Mouse (Mus musculus) 3134 (cell line): ENCODE data around the gene Clca2.

ENCODE experiments used
- DNase-seq: peaks from one replicate; pipeline ENCODE4 v3.0.0-alpha.2; 2011; ENCODE audit warnings: low spot score; ENCODE audit not compliant: insufficient read length; ENCODE audit errors: extremely low read depth

Clca2 gene

DNA sequence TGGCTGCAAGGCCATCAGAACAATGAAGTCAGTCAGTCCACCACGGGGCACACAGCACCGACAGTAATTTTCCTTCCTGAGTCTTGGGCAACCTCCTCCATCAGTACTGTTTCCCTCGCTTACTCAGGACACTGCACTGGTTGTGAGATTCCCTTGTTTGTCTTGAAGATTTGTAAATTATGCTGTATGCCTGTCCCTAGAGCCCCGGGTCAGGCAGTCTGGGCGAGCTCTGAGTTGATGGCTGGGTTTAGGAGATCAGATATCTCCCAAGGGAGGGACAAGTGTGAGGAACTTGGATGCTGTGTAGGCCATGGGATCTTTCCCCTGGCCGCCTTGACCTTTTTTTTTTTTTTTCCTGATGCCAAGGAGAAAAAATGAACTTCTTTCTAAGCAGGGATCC, at the start of gene Clca2:
TSS of gene Clca2 (minus strand) at position 153 of the 400 bp plus-strand sequence.
- DNase-seq = no peak

DNA sequence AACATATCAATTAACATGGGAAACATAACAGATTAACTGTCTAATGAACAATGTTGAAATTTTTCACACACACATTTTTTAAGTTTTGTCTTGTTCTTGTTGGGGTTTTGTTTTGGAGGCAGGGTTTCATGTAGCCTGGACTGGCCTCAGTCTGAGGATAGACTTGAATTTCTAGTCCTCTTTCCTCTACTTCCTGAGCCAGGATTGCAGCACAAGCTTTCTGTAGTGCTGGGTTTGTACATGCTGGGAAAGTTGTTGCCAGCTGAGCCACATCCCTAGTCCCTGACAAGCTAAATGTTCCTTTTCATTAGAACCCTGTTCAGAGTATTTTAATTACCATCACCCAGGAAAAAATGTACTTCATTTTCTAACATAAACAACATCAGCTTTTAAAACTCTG, 48.7 kb upstream of the Clca2 start:
- no peak for DNase-seq

DNA sequence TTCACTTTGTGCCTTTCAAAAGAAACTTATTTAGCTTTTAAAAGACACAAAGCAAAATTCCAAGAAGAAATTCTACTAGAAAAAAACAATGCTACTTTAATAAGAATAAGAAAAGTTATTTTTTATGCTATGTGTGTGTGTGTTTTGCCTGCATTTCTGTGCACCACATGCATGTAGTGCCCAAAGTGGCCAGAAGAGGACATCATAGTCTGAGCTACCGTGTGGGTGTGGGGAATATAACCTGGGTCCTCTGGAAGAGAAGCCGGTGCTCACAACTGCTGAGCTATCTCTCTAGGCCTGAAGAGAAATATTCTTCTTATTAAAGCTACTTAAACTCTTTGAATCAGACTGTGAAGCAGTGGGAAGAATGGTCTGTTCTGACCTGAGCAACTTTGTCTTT, 48.2 kb upstream of the Clca2 start:
- no peak for DNase-seq

DNA sequence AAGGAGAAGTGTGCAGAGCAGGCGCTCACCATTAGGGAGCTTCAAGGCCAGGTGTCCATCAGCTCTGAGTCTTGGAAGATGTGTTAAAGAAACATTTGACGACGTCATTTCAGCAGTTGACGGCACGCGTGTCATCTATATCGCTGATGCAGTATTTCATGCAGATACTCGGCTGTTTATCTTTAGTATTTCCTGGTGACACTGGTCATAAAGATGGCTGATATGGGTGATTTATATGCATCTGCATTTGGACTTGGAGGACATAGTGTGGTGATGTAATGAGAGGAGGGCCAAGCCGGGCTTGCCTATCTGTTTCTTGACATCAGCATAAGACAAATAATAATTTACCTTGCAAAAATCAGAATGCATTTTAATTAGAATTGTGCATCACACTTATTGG, 47.6 kb upstream of the Clca2 start:
- DNase-seq = no peak

DNA sequence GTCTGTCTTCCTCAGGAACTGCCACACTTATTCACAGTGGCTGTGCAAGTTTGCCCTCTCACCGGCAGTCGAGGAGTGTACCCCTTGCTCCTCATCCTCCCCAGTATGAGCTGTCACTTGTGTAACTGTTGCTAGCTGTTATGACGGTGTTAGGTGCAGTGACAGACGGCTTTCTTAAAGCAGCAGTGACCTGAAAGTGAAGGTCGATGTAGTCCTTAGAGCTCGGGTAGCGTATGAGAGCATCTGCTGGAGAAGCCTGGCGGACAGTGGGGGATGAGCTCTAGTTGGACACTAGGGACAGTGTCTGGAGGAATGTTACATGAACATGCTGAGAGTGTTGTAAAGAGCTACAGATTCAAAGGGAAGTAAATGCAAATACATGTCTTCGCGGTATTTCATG, 44.6 kb upstream of the Clca2 start:
- DNase-seq = no peak

DNA sequence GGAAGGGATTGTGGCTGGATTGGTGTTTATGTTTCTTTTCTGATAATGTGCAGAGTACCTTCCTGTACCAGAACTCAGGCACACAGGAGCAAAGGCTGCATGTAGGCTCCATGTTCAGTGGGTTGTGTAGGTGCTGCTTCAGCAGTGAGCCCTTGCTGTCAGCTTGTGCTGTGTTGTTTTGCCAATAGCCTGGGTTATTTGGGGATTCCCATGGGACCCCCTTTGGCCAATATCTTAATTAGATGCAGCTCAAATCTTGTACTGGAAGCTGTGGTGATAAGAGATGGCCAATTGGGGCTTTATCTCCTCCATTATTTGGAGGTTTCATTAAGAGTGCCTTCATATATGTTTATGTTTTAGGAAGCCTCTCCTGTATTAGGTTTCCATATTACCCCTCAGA, 43.7 kb upstream of the Clca2 start:
- DNase-seq = no peak

DNA sequence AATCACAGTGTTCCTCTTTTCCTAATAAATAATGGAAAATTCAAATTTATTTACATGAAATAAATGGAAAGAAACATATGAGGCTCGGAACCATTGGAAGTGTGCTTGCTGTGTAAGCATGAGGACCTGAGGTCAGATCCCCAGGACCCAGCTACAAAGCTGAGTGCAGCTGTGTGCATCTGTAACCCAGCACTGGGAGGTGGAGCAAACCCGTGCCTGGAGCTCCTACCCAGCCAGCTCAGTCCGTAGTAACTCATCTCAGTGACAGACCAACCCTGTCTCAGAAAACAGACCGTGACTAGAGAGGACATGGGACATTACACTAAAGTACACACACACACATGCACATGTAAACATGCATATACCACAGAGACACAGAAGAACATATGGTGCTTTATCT, 41.0 kb upstream of the Clca2 start:
- DNase-seq = no peak

DNA sequence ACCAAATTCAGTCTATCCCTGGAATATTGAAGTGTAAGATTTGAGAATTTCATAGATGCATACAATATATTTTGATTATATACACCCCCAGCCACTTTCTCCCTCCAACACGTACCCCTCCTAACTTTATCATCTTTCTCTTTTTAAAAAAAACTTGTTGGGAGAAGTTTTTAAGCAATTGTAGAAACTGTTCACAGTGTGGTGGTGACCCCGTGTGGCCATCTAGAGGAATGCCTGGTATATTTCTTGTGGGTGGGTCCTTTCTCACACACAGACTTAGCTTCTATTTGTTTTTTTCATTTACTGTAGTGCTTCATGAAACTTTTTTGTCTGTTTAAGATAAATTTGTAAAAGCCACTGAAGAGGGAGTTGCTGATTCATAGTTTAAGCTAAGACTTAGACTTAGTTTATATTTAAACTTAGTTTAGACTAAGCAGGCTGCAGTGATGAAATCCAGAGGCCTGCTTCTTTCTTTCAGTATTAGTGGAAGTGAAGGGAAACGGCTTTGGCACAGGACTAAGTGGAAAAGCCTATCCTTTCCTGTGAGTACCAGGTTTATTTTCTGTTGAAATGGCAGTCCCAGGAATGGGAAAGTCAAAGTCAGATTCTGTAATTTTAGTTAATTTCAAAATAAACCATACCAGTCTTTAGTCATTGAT, 32.1 kb upstream of the Clca2 start:
- DNase-seq = no peak

GRCm38 (mm10) chr3:145129356-145129755, 30.1 kb upstream of the Clca2 start:
- DNase-seq = no peak

DNA sequence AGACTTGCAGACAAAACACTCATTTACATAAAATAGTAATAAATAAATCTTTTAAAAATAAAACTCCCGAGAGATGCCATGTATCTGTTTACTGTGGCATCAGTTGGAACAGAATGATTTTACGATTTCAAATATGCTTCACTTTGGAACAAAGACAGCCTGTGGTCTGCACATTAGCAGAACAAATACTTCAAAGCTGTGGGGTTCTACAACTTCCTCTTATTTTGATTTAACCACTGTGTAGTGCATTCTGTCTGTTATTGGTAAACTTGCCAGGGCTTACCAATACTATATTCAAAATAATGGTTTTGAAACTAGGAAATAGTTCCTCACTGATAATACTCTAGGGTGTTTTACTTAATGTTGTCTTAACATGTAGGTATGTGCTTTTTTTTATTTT, 27.4 kb upstream of the Clca2 start:
- no peak for DNase-seq

GRCm38 (mm10) chr3:145119425-145119824, 20.2 kb upstream of the Clca2 start:
- DNase-seq = no peak

- DNase-seq = no peak
Observed at GRCm38 (mm10) chr3:145119002-145119358, 19.7 kb upstream of the Clca2 start.

GRCm38 (mm10) chr3:145118254-145119001, 19.2 kb upstream of the Clca2 start, which contains the start of gene Odf2l:
Gene Odf2l (plus strand): TSS chr3:145118588.
- peak; percentile 97 for DNase-seq

- DNase-seq = no peak
Observed at GRCm38 (mm10) chr3:145117637-145118036, 18.4 kb upstream of the Clca2 start.

GRCm38 (mm10) chr3:145115169-145115568, 15.9 kb upstream of the Clca2 start:
- DNase-seq = no peak

GRCm38 (mm10) chr3:145105773-145106504, 6.7 kb upstream of the Clca2 start:
- no peak for DNase-seq

GRCm38 (mm10) chr3:145105076-145105772, 6.0 kb upstream of the Clca2 start:
- DNase-seq = peak; percentile 29

DNA sequence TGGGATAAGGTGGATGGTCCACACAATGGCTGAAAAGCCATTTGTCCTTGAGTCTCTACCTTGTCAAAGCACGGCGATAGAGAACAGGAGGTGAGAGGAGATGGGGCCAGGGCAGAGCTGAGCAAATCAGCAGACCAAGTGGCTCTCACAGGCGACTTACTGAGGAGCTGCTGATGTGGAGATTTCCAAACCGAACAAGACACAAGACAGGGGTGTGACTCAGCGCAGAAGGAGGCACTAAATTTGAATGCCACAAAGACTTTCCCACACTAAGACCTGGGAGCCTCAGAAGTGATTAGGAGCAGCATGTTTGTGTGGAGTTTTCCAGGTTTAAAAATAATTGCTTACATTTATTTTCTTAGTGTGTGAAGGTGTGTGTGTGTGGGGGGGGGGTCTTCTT, 4.5 kb upstream of the Clca2 start:
- DNase-seq = peak; percentile 37

DNA sequence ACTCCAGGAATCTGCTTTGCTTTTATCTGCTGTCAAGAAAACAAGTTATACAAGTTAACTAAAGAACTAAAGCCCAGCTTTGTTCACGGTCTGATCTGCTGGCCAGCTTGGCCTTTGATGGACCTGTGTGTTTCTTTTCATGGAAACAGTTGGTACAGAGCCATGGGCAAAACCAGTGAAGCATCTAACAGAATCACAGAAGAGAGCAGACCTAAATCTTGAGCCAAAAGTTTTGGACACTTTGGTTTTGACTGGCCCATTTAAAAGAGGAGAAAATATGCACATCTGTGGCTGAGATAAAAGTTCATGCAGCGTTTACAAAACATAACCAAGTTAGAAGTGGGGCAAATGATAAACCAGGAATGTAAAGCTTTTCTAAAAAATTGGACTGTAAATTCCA, 4.1 kb upstream of the Clca2 start:
- no peak for DNase-seq

- DNase-seq = peak; percentile 83
Observed at GRCm38 (mm10) chr3:145101891-145102555, 2.8 kb upstream of the Clca2 start.
